Mouse (Mus musculus) spleen, adult 18-20 months (tissue): ENCODE measurements around the gene Cxcl17.
"Not testable (repeated sequence)": the region's sequence is repeated elsewhere in the genome, so short reads cannot be mapped to it uniquely, and the experiment has no call there.

ENCODE experiments used
- DNase-seq, 2 experiments: peaks; one replicate each; pipeline ENCODE4 v3.0.0; 2022; ENCODE audit warnings: mixed read lengths in 2 of 2

Cxcl17 gene

DNA sequence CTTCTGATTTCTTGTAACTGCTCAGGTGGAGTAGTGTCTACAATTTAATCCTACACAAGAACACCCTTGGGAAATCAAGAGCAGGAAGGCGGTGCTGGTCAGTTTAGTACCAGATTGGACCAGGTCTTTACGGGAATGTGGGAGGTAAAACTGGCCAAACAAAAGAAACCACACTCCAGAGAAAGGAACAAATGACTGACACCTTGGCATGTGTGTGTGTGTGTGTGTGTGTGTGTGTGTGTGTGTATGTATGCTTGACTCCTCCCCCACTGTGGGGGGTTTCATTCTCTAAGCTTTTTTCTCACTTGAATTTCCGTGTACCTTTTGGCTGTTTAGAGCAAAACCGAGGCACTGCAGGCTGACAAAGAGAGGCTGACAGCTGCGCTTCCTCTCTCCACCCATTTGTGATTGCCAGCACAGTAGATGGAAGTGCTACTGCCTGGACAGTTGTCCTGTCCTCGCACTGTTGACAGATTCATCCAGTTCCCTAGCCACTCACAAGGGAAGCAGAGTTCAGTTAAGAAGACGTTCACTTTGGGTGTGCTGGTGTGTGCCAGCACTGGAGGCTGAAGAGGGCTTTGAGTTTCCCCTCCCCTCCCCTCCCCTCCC, at the start of gene Cxcl17:
Cxcl17 (minus strand) TSS at position 54 of the 609 bp plus-strand sequence.
- no peak for DNase-seq

DNA sequence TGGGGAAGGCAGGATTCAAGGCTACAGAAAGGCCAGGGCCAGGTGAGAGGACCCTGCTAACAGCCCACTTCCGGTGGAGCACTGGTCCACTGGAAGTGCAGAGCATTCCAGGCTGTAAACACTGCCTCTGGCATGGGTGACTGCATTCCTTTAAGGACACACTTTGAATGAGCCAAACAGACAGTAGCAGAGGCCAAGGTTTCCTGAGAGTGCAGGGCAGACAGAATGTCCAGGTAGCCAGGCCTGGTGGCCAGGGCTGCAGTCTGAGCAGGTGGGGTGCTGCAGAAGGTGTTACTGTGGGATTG, 49.3 kb upstream of the Cxcl17 start:
- not testable (repeated sequence) for DNase-seq

- not testable (repeated sequence) for DNase-seq
Observed at GRCm38 (mm10) chr7:25461336-25462032, 48.8 kb upstream of the Cxcl17 start.

DNA sequence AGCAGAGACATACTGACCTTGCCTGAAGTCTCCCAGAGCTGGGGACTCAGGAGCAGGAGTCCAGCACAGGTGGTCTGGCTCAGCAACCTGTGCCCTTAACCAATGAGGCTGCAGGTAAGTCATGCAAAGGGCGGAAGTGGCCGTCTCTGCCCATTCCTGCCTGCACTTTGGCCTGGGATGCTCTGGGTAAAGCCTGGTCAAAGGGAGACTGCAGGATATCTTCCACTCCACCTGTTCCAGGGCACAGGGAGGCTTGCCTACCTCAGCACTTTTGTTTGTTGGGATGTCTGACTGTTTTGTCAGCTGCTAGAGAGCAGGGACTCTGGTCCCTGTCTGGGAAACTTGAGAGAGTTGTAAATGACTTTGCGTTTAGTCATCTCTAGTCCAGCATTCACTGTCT, 39.4 kb upstream of the Cxcl17 start:
- no peak for DNase-seq

GRCm38 (mm10) chr7:25449913-25450890, 37.5 kb upstream of the Cxcl17 start:
- DNase-seq, result no peak

DNA sequence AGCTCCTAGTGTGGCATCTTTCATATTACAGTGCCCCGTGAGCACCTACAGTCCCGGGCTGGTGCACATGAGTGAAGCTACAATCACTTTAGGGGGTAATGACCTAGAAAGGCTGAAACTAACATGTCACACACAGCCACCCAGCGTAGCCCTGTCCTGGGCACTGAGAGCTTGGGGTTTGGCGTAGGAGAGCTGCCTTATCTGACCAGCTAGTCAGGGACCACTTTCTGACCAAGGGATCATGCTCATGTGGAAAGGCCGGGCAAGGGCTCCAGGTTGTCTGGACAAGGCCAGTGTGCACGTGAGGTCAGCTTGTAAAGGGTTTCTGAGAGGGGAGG, 28.1 kb upstream of the Cxcl17 start:
- no peak for DNase-seq

- no peak for DNase-seq
Observed at GRCm38 (mm10) chr7:25439978-25440815, 27.5 kb upstream of the Cxcl17 start.

DNA sequence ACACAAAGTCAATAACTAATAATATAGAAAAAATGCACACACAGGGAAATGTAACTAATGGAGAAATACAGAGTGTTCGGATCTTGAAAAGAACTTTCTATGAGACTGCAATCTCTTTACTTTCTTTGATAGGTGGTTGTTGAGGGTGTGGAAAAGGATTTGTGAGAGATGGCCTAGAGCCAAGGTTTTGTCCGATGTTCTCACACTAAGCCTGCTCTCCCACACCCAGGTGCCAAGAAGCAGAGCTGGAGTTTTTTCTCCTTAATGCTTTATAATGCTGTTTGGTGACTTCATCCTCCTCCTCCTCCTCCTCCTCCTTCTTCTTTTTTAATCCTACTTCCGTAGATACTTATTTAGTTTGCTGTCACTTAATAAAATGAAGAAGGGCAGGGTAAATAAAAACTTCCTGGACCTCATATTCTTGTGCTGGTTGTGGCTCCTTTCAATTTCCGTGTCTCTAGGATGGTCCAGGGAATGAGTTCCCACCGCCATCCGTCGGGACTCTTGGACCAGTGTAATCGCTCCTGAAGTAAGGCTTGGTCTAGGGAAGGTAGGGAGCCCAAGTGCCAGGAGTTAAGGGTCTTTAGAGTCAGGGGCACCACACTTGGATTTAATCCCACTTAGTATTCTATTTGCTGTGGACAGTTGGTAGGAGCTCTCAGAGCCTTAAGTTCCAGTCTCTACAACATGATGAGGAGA, 26.6 kb upstream of the Cxcl17 start:
- DNase-seq, result no peak

DNA sequence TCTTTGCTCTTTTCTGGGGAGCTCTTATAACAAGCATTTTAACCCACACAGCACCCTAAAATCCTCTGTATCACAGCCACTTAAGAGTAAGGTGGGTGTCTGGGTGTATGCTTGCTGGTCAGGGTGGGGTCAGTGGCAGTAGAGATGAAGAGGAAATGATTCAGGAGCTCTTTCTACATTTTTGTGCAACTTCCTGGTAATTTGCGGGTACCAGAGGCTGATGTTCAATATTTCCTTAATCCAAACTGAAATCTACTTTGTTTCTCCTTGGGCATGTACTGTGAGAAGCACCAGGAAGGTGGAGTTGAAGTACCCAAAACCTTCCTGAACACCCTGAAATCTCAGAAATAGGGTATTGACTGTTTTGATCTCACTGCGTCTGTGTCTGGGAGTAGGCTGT, 24.0 kb upstream of the Cxcl17 start:
- no peak for DNase-seq

DNA sequence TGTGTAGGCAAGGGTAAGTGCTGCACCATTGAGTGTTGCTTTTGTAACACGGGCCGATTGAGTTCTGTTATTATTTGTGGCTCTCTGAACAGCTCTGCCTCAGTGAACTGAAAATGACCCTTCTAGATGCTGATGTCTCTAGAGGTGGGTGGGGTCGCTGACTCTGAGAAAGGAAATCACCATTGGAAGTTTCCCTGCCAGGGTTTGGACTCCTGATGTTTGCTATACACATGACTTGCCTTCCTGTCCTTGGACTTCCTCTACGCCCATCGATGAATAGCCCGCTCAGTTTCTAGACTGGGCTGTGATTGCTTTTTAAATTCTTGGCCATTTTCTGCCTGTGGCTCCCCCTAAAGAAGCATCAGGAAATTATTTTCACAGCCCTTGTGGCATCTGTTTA, 23.5 kb upstream of the Cxcl17 start:
- DNase-seq, result no peak

DNA sequence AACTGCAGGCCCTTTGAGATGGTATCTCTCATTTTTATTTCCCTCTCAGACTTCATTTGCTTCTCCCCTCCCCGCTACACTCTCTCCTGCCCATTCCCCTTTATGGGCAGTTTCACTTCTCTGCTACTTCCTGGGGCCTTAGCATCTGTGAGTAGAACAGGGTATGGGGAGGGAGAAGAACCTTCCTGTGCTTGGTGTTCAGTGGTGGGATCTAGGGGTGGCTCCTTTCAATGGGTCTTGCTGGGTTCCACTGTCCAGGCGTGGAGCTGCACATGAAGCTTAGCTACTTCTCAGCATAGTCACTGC, 22.8 kb upstream of the Cxcl17 start:
- DNase-seq, result peak; percentile 26 to 39

GRCm38 (mm10) chr7:25434654-25435545, 22.2 kb upstream of the Cxcl17 start:
- DNase-seq, result no peak

DNA sequence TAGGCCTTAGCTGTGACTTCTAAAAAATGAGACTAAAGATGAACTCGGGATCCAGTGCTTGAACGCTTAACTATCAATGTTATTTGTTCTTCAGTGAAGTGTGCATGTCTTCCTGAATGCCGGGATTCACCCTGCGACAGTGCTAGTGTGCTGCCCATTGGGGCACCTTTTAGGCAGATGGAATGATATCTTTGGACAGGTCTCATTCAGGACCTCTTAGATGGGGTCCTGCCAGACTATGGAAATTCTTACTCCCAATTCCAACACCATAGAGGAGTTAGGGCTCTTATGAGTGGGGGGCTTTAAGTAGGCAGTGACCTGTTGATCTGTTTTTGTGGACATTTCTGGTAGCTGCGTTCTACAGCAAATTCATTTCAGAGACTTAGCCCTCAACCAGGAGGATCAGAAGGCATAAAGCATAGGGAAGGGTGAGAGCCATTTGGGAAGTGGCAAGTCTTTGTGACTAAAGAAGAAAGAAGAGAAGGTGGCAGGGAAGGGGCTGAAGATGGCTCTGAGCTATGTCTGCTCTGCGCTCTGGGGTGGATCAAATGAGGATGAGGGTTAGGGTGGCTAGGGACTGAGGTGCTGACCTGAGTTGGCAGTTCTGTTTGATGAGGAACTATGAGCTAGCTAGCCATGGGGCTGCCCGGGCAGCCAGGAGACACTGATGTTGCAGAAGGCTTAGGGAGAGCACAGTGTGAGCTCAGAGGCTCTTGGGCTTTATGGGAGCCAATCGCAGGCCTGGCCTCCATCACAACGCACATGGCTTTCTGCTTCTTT, 21.3 kb upstream of the Cxcl17 start:
- DNase-seq, result no peak

DNA sequence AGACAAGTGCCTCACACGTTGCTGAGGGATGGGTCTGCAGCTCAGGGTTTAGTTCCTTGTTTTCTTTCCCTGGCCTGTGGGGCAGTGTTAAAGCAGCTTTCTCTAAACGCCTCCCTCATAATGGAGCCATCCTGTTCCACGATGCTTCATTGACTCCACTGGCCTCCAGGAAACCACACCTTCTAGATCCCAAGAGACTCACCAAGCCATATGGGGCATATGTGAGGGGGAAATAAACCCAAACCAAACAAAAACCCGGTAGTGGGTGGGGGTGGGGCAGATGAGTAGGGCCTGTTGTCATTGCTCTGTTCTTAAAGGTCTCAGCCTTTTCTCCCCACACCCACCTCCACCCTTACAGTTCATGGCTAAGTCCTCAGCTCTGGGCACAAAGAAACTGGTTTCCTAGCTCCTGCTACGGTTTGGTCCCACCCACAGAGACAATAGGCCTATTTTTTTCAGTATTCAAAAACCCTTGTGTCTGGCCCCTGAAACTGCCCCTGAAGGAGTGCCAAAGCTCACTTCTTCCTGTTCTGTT, 20.4 kb upstream of the Cxcl17 start:
- peak in 1 of 2 experiments; percentile 36 for DNase-seq

- DNase-seq, result no peak
Observed at GRCm38 (mm10) chr7:25432381-25432780, 19.7 kb upstream of the Cxcl17 start.

- DNase-seq, result no peak
Observed at GRCm38 (mm10) chr7:25429886-25430784, 17.4 kb upstream of the Cxcl17 start.

DNA sequence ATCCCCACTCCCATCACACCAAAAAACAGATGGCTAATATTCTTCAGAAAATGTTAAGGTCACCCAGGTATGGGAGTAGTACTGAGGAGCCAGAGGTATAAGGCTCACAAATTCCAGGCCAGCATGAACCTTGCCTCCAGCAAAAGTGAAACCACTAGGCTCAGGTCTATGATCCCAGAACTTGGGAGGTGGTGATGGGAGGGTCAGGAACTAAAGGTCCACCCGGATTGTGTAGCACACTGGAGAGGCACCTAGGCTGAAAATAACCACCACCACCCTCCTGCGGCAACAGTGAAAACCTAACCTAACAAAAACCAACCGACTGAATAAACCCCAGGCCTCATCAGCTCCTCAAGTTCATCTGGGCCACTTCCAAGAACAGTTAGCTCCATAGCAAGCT, 15.6 kb upstream of the Cxcl17 start:
- DNase-seq, result no peak

- DNase-seq, result no peak
Observed at GRCm38 (mm10) chr7:25427144-25427543, 14.5 kb upstream of the Cxcl17 start.

GRCm38 (mm10) chr7:25426380-25426779, 13.7 kb upstream of the Cxcl17 start:
- DNase-seq, result not testable (repeated sequence)
